Mouse (Mus musculus): ENCODE results near the gene Tmem156.
"Not testable (repeated sequence)": the region's sequence is repeated elsewhere in the genome, so short reads cannot be mapped to it uniquely, and the experiment has no call there.

The Tmem156 gene

GRCm38 (mm10) chr5:65091921-65092320 is at the start of gene Tmem156:
Gene Tmem156, minus strand, starts transcription at chr5:65092132.
- no peak for DNase-seq (ENCODE audit: low read depth, low spot score)

GRCm38 (mm10) chr5:65141242-65141641 is 49.3 kb upstream of the Tmem156 start:
- no peak for DNase-seq (ENCODE audit: low read depth, low spot score)

- no peak for DNase-seq (ENCODE audit: low read depth, low spot score)
These were observed 45.1 kb upstream of the Tmem156 start for GRCm38 (mm10) chr5:65137073-65137472.

GRCm38 (mm10) chr5:65136159-65136558 is 44.2 kb upstream of the Tmem156 start:
- DNase-seq (ENCODE audit: low read depth, low spot score), result no peak

- no peak for DNase-seq (ENCODE audit: low read depth, low spot score)
These were observed 39.4 kb upstream of the Tmem156 start for GRCm38 (mm10) chr5:65131211-65131879.

GRCm38 (mm10) chr5:65130528-65131210 is 38.7 kb upstream of the Tmem156 start:
- no peak for DNase-seq (ENCODE audit: low read depth, low spot score)

- DNase-seq (ENCODE audit: low read depth, low spot score), result no peak
These were observed 36.5 kb upstream of the Tmem156 start for GRCm38 (mm10) chr5:65128481-65128880.

- no peak for DNase-seq (ENCODE audit: low read depth, low spot score)
These were observed 34.2 kb upstream of the Tmem156 start for GRCm38 (mm10) chr5:65126137-65126536.

- no peak for DNase-seq (ENCODE audit: low read depth, low spot score)
These were observed 30.7 kb upstream of the Tmem156 start for GRCm38 (mm10) chr5:65122616-65123015.

GRCm38 (mm10) chr5:65119918-65120317 is 28.0 kb upstream of the Tmem156 start:
- no peak for DNase-seq (ENCODE audit: low read depth, low spot score)

- DNase-seq (ENCODE audit: low read depth, low spot score), result peak; percentile 51
These were observed 27.6 kb upstream of the Tmem156 start for GRCm38 (mm10) chr5:65119495-65119894.

- peak; percentile 75 for DNase-seq (ENCODE audit: low read depth, low spot score)
These were observed 24.9 kb upstream of the Tmem156 start for GRCm38 (mm10) chr5:65116789-65117188.

- DNase-seq (ENCODE audit: low read depth, low spot score), result no peak
These were observed 21.4 kb upstream of the Tmem156 start for GRCm38 (mm10) chr5:65113323-65113722.

- DNase-seq (ENCODE audit: low read depth, low spot score), result not testable (repeated sequence)
These were observed 20.3 kb upstream of the Tmem156 start for GRCm38 (mm10) chr5:65112225-65112624.

GRCm38 (mm10) chr5:65107773-65108432 is 16.0 kb upstream of the Tmem156 start:
- DNase-seq (ENCODE audit: low read depth, low spot score), result peak; percentile 80

GRCm38 (mm10) chr5:65106876-65107772 is 15.2 kb upstream of the Tmem156 start, which contains the start of gene Klhl5:
Gene Klhl5, plus strand, starts transcription at chr5:65107539.
- peak; percentile 85 for DNase-seq (ENCODE audit: low read depth, low spot score)

GRCm38 (mm10) chr5:65102641-65103042 is 10.7 kb upstream of the Tmem156 start:
- peak; percentile 83 for DNase-seq (ENCODE audit: low read depth, low spot score)

GRCm38 (mm10) chr5:65102026-65102640 is 10.2 kb upstream of the Tmem156 start:
- peak; percentile 48 for DNase-seq (ENCODE audit: low read depth, low spot score)

- DNase-seq (ENCODE audit: low read depth, low spot score), result no peak
These were observed 9.7 kb upstream of the Tmem156 start for GRCm38 (mm10) chr5:65101621-65102020.

- DNase-seq (ENCODE audit: low read depth, low spot score), result no peak
These were observed 9.3 kb upstream of the Tmem156 start for GRCm38 (mm10) chr5:65101209-65101608.

GRCm38 (mm10) chr5:65100002-65100401 is 8.1 kb upstream of the Tmem156 start:
- no peak for DNase-seq (ENCODE audit: low read depth, low spot score)
